Mouse (Mus musculus) MEL (cell line): ENCODE results near the gene Commd4. TPM values are rescaled to one million over a fixed set of nuclear protein-coding genes. Genes with fewer than 3 reads are reported as not detected.

Experiments used
- DNase-seq: peaks from one replicate; pipeline ENCODE4 v3.0.0; 2011; ENCODE audit warnings: low read depth, low spot score
- H3K27ac ChIP-seq: 2 replicates; pipeline ENCODE4 v1.5.1; 2012; ENCODE audit warnings: low read depth, mild to moderate bottlenecking, control low read depth, low read length, moderate library complexity; ENCODE audit not compliant: control insufficient read depth
- H3K27me3 ChIP-seq, 2 experiments: fragments of 150-350 bp in 1 of 2; sonication (generic) in 1 of 2; 2 replicates each; pipeline ENCODE4 v1.6.1; 2012; ENCODE audit warnings: low read length in 2 of 2, mild to moderate bottlenecking in 2 of 2, improper control_type of control experiment in 1 of 2, moderate library complexity in 1 of 2; ENCODE audit not compliant: insufficient read depth in 2 of 2, control insufficient read depth in 1 of 2
- H3K36me3 ChIP-seq, 2 experiments: 2 replicates each; pipeline ENCODE4 v1.6.1; 2012 to 2014; ENCODE audit warnings: low read length in 2 of 2, improper control_type of control experiment in 1 of 2, inconsistent platforms in 1 of 2, mild to moderate bottlenecking in 1 of 2; ENCODE audit not compliant: insufficient read depth in 2 of 2, control insufficient read depth in 1 of 2
- H3K4me1 ChIP-seq, 2 experiments: fragments of 150-350 bp in 1 of 2; sonication (generic) in 1 of 2; 2 replicates each; pipeline ENCODE4 v1.6.1; 2012; ENCODE audit warnings: low read length in 2 of 2, improper control_type of control experiment in 1 of 2, mild to moderate bottlenecking in 1 of 2; ENCODE audit not compliant: insufficient read depth in 2 of 2, control insufficient read depth in 1 of 2
- H3K4me3 ChIP-seq, 2 experiments: fragments of 150-350 bp in 1 of 2; sonication (generic) in 1 of 2; 2 replicates each; pipeline ENCODE4 v1.5.1; 2012; ENCODE audit warnings: low read depth in 2 of 2, low read length in 2 of 2, mild to moderate bottlenecking in 2 of 2, moderate library complexity in 2 of 2, control low read depth in 1 of 2, improper control_type of control experiment in 1 of 2; ENCODE audit not compliant: control insufficient read depth in 1 of 2, insufficient read depth in 1 of 2
- H3K79me2 ChIP-seq: 2 replicates; pipeline ENCODE4 v1.6.1; 2012; ENCODE audit warnings: mild to moderate bottlenecking, low read length, moderate library complexity; ENCODE audit not compliant: control insufficient read depth, poor library complexity, insufficient read depth
- H3K9ac ChIP-seq: 2 replicates; pipeline ENCODE4 v1.6.1; 2012; ENCODE audit warnings: low read depth, mild to moderate bottlenecking, control low read depth, low read length, moderate library complexity; ENCODE audit not compliant: control insufficient read depth, poor library complexity, severe bottlenecking
- H3K9me3 ChIP-seq: fragments of 150-350 bp; sonication (generic); replicated peaks from 2 replicates; pipeline ENCODE4 v1.6.1; 2012; ENCODE audit warnings: mild to moderate bottlenecking, low read length, improper control_type of control experiment, moderate library complexity; ENCODE audit not compliant: insufficient read depth
- CHD1 ChIP-seq: IDR thresholded peaks from 2 replicates; pipeline ENCODE4 v1.6.1; 2012; ENCODE audit warnings: low read depth, mild to moderate bottlenecking, inconsistent platforms, low read length, improper control_type of control experiment
- CHD2 ChIP-seq: IDR thresholded peaks from 2 replicates; pipeline ENCODE4 v1.6.1; 2011; ENCODE audit warnings: low read length, improper control_type of control experiment
- CTCF ChIP-seq, 3 experiments: IDR thresholded peaks in 2 of 3; conservative IDR thresholded peaks in 1 of 3; 2 replicates each; pipeline ENCODE4 v1.5.1; 2011 to 2012; ENCODE audit warnings: low read length in 3 of 3, low read depth in 2 of 3, mild to moderate bottlenecking in 2 of 3, improper control_type of control experiment in 1 of 3, inconsistent platforms in 1 of 3, mixed read lengths in 1 of 3, moderate library complexity in 1 of 3; ENCODE audit not compliant: control insufficient read depth in 1 of 3, insufficient read depth in 1 of 3, poor library complexity in 1 of 3, severe bottlenecking in 1 of 3
- ETS1 ChIP-seq: IDR thresholded peaks from 2 replicates; pipeline ENCODE4 v1.6.1; 2012; ENCODE audit warnings: low read depth, mild to moderate bottlenecking, inconsistent platforms, low read length, improper control_type of control experiment, moderate library complexity
- JUND ChIP-seq: IDR thresholded peaks from 2 replicates; pipeline ENCODE4 v1.6.1; 2011; ENCODE audit warnings: low read depth, mild to moderate bottlenecking, improper control_type of control experiment, low read length
- MAFK ChIP-seq: IDR thresholded peaks from 2 replicates; pipeline ENCODE4 v1.6.1; 2011; ENCODE audit warnings: low read depth, mild to moderate bottlenecking, low read length, improper control_type of control experiment, borderline replicate concordance
- MEF2A ChIP-seq: IDR thresholded peaks from 2 replicates; pipeline ENCODE4 v1.6.1; 2014; ENCODE audit warnings: low read depth, mild to moderate bottlenecking, inconsistent platforms, low read length, improper control_type of control experiment; ENCODE audit not compliant: poor library complexity, insufficient replicate concordance, severe bottlenecking; ENCODE audit errors: extremely low read depth
- MXI1 ChIP-seq: IDR thresholded peaks from 2 replicates; pipeline ENCODE4 v1.6.1; 2011; ENCODE audit warnings: mild to moderate bottlenecking, low read depth, low read length, improper control_type of control experiment
- MYB ChIP-seq: IDR thresholded peaks from 2 replicates; pipeline ENCODE4 v1.6.1; 2011; ENCODE audit warnings: mild to moderate bottlenecking, low read depth, low read length, improper control_type of control experiment
- NRF1 ChIP-seq: IDR thresholded peaks from 2 replicates; pipeline ENCODE4 v1.6.1; 2014; ENCODE audit warnings: low read depth, mild to moderate bottlenecking, inconsistent platforms, low read length, improper control_type of control experiment, moderate library complexity; ENCODE audit not compliant: poor library complexity, insufficient read depth, severe bottlenecking
- POLR2A ChIP-seq, 2 experiments: IDR thresholded peaks; 2 replicates each; pipeline ENCODE4 v1.6.1; 2011 to 2012; ENCODE audit warnings: low read length in 2 of 2, mild to moderate bottlenecking in 2 of 2, control low read depth in 1 of 2, improper control_type of control experiment in 1 of 2, low read depth in 1 of 2, moderate library complexity in 1 of 2; ENCODE audit not compliant: control insufficient read depth in 1 of 2, insufficient read depth in 1 of 2, poor library complexity in 1 of 2
- POLR2AphosphoS5 ChIP-seq: IDR thresholded peaks from 2 replicates; pipeline ENCODE4 v1.6.1; 2012; ENCODE audit warnings: low read depth, borderline replicate concordance, mild to moderate bottlenecking, inconsistent platforms, low read length, moderate library complexity, mixed read lengths
- SMC3 ChIP-seq: IDR thresholded peaks from 2 replicates; pipeline ENCODE4 v1.6.1; 2011; ENCODE audit warnings: low read depth, low read length, improper control_type of control experiment
- TAL1 ChIP-seq: IDR thresholded peaks from 2 replicates; pipeline ENCODE4 v1.6.1; 2012; ENCODE audit warnings: mild to moderate bottlenecking, inconsistent platforms, low read length, moderate library complexity, mixed read lengths
- TBP ChIP-seq: IDR thresholded peaks from 2 replicates; pipeline ENCODE4 v1.8.0; 2011; ENCODE audit warnings: low read depth, low read length, improper control_type of control experiment
- UBTF ChIP-seq: IDR thresholded peaks from 2 replicates; pipeline ENCODE4 v1.6.1; 2012; ENCODE audit warnings: low read depth, mild to moderate bottlenecking, inconsistent platforms, low read length, improper control_type of control experiment, moderate library complexity, borderline replicate concordance; ENCODE audit not compliant: insufficient read depth
- USF2 ChIP-seq, 2 experiments: IDR thresholded peaks; 2 replicates each; pipeline ENCODE4 v1.6.1; 2011 to 2012; ENCODE audit warnings: improper control_type of control experiment in 2 of 2, low read length in 2 of 2, borderline replicate concordance in 1 of 2, inconsistent platforms in 1 of 2, low read depth in 1 of 2, mild to moderate bottlenecking in 1 of 2; ENCODE audit not compliant: insufficient read depth in 1 of 2
- ZMIZ1 ChIP-seq: IDR thresholded peaks from 2 replicates; pipeline ENCODE4 v1.6.1; 2012; ENCODE audit warnings: low read depth, mild to moderate bottlenecking, inconsistent platforms, low read length, improper control_type of control experiment, moderate library complexity
- ZNF384 ChIP-seq: IDR thresholded peaks from 2 replicates; pipeline ENCODE4 v1.6.1; 2012; ENCODE audit warnings: low read depth, mild to moderate bottlenecking, inconsistent platforms, low read length, improper control_type of control experiment
- polyA plus RNA-seq, 2 experiments: library from polyadenylated mRNA; stranded (reverse) in 1 of 2; unstranded in 1 of 2; fragments of >175 nt in 1 of 2; fragments of >200 nt in 1 of 2; gene quantifications; 2 replicates each; pipeline versions ENCODE4 v1.2.1 to v1.2.4; 2012; ENCODE audit warnings: low replicate concordance in 2 of 2, low read depth in 1 of 2; ENCODE audit not compliant: insufficient read length in 2 of 2, insufficient read depth in 1 of 2, missing spikeins in 1 of 2
- total RNA-seq: library from RNA; depleted of rRNA; stranded (reverse); fragments of 300-350 nt; gene quantifications from 2 replicates; pipeline ENCODE4 v1.2.3, GENCODE M21; 2012

Gene Commd4
- total and polyA plus RNA-seq, 3 experiments = 89.7 to 90.6 TPM; not detected in 1

DNA sequence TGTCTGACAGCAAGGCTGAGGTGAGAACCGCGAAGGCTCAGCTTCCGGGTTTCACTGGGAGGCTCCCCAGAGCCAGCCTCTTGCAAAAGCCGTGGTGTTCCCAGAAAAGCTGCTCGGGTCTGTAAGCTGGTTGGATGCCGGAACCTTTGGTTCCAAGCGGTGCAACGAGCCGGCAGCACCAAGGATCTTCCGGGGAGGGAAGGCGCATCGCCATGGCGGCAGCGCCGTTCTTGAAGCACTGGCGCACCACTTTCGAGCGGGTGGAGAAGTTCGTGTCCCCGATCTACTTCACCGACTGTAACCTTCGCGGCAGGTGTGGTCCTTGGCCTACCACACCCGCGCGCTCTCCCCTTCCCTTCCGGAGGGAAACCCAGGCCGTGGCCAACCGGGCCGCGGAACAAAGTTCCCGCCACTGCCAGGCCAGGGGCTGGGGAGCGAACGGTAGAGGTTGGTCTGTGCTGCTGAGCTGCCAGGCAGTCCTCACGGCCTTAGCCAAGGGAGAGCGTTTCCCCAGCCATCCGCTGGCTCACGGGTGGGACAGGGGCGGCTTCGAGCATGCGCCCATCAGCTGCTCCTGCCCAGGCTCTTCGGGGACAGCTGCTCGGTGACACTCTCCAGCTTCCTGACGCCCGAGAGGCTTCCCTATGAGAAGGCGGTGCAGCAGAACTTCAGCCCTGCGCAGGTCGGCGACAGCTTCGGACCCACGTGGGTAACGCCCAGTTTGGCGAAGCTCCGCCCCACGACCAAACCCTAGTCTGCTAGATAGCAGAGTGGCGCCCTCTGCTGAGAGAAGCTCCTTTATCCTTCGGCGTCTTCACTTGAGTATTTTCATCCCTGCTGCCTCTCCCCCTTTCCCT lies 27.3 kb downstream of the Commd4 start, which contains the start of gene Man2c1 (continued):
- TF ChIP-seq CHD1 = no peak; the same call in 1 of the 2 replicates
- no peak for TF ChIP-seq TAL1
- TF ChIP-seq ZMIZ1 = peak; percentile 82
- TF ChIP-seq CTCF (IDR thresholded peaks at IDR 0.05 in 2 of 3, conservative IDR thresholded peaks at IDR 0.05 in 1 of 3; ENCODE audit: control insufficient read depth in 1 of 3, insufficient read depth in 1 of 3, low read depth in 2 of 3, low read length in 3 of 3, poor library complexity in 1 of 3, severe bottlenecking in 1 of 3) = peak; percentile 66 to 87 (median 80)
- peak; percentile 32; the same call in 1 of the 2 replicates for TF ChIP-seq ETS1

DNA sequence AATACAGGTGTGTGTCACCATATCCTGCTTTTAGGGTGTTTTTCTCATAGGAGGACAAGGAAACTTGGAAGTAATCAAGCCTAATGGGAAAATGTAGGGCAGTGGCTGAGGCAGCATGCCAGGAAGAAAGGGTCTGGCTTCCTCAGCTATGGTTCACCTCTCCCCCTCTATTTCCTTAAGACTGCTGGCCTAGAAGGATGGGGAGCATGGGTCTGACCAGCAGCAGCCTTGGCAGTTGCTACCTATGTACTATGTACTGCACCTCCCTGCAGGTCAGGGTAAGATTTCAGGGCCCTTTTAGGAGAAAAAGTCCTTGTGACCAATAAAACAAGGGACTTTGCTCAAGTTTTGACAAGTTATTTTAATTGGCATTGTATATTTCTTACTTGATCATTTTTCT lies 28.5 kb downstream of the Commd4 start:
- H3K4me3 ChIP-seq = peak overlapping the region; percentile 25 to 79
- DNase-seq = peak; percentile 16
- no peak for TF ChIP-seq USF2 (IDR thresholded peaks at IDR 0.05; ENCODE audit: borderline replicate concordance in 1 of 2, insufficient read depth in 1 of 2, low read depth in 1 of 2, low read length in 2 of 2)
- no peak for TF ChIP-seq MYB
- TF ChIP-seq CHD1 = no peak
- TF ChIP-seq ZNF384 = no peak
- no peak for TF ChIP-seq POLR2A (IDR thresholded peaks at IDR 0.05; ENCODE audit: control insufficient read depth in 1 of 2, insufficient read depth in 1 of 2, low read depth in 1 of 2, low read length in 2 of 2, poor library complexity in 1 of 2)
- TF ChIP-seq MAFK = no peak
- no peak for TF ChIP-seq UBTF
- TF ChIP-seq ETS1 = no peak
- no peak for TF ChIP-seq POLR2AphosphoS5
- TF ChIP-seq CTCF (IDR thresholded peaks at IDR 0.05 in 2 of 3, conservative IDR thresholded peaks at IDR 0.05 in 1 of 3; ENCODE audit: control insufficient read depth in 1 of 3, insufficient read depth in 1 of 3, low read depth in 2 of 3, low read length in 3 of 3, poor library complexity in 1 of 3, severe bottlenecking in 1 of 3) = no peak
- TF ChIP-seq SMC3 = no peak
- TF ChIP-seq CHD2 = no peak
- no peak for TF ChIP-seq MXI1
- no peak for TF ChIP-seq MEF2A
- no peak for TF ChIP-seq TBP
- no peak for TF ChIP-seq NRF1
- TF ChIP-seq JUND = no peak
- H3K36me3 ChIP-seq = peaks cover 10% of the 10 kb centered on the region in 2 experiments
- peaks cover 0 to 7% of the 10 kb centered on the region in 2 experiments; a peak in 3 of 4 replicates for H3K4me1 ChIP-seq
- no peaks in the 10 kb centered on the region for H3K27me3 ChIP-seq
- H3K9me3 ChIP-seq = no peaks in the 10 kb centered on the region
- peaks cover 9% of the 10 kb centered on the region for H3K79me2 ChIP-seq
- H3K9ac ChIP-seq = peak overlapping the region; percentile 97
- no peak overlapping the region for H3K27ac ChIP-seq
